ENCODE assay signal across 8 mouse cellular contexts in the genomic region with DNA sequence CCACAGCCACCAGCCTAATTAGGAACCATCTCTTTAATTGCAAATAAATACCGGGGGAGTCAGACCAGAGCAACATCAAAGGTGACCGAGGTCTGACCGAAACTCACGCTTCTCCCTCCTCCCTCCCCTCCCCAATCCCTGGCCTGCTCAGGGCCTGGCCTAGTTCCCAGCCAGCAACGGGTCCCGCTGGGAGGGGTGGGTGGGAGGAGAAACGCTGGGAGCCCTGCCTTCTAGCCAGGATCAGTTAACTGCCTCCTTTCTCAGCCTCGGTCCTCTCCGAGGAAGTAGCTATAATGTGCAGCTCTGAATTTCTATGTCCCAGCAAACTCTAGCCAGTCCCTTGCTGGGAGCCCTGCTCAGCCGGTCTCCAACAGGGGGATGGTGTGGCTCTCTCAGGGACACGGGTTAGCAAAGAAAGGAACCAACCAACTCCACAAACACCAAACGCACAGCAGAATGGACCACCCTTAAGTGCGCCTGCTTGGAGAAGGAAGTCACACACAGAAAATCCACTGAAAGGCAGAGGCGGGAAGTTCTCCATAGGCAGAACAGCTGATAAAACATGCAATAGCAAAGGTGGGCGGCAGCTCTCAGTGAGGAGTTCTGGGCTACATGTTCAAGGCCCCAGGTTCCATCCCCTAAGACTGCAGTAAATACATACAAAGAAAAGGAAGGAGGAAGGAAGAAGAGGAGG.
DNase-seq lines count a peak whose midpoint lies in the region; ATAC-seq and TF ChIP-seq lines count a peak whose summit lies in the region.

No protein-coding gene starts in this region.

- 0 out of 2 replicates have a peak overlapping the region, but pooled peaks have one; percentile 3 for H3K4me2 ChIP-seq in forebrain, embryonic 15.5 days (replicated peaks)
- H3K4me2 ChIP-seq in intestine, embryonic 14.5 days (ENCODE audit: low read length), result peak overlapping the region; percentile 36
- H3K4me2 ChIP-seq in liver, embryonic 15.5 days, result no peak overlapping the region

- intact Hi-C loops in left cerebral cortex, postnatal 4 days (cut with DNase I), result loop anchor here (5.0 kb wide), 1 partner anchor 129 kb away; no protein-coding TSS in a partner anchor
- intact Hi-C loops in left cerebral cortex, adult 2 months (cut with DNase I), result loop anchor here (2.0 to 5.0 kb wide), 3 partner anchors 40 to 64 kb away; partner anchors contain the start of gene Smad6
- intact Hi-C loops in left cerebral cortex, postnatal 25 days (cut with DNase I), result loop anchor here (2.0 kb wide), 1 partner anchor 62 kb away; no protein-coding TSS in a partner anchor

- H3K27ac ChIP-seq in forebrain, embryonic 15.5 days (replicated peaks), result peak overlapping the region; percentile 62
- peak overlapping the region; percentile 84 for H3K27ac ChIP-seq in intestine, embryonic 14.5 days (ENCODE audit: low read depth)
- 0 out of 2 replicates have a peak overlapping the region, but pooled peaks have one; percentile 19 for H3K27ac ChIP-seq in liver, embryonic 15.5 days (replicated peaks)
- H3K27ac ChIP-seq in left cerebral cortex, adult 2 months, result no peak overlapping the region

- no peaks in the 10 kb centered on the region for H3K36me3 ChIP-seq in forebrain, embryonic 15.5 days
- H3K36me3 ChIP-seq in intestine, embryonic 14.5 days (ENCODE audit: control insufficient read depth, insufficient read depth, low read length), result peaks cover 3% of the 10 kb centered on the region; the same call in 1 of the 2 replicates
- H3K36me3 ChIP-seq in liver, embryonic 15.5 days (replicated peaks), result 0 out of 2 replicates have a peak, but pooled peaks cover 3% of the 10 kb centered on the region

- peak; percentile 16; the same call in 1 of the 2 replicates for ATAC-seq in forebrain, embryonic 15.5 days (replicated peaks)
- ATAC-seq in intestine, embryonic 14.5 days (replicated peaks; ENCODE audit: low FRiP score, low TSS enrichment, low read depth), result peak; percentile 48; the same call in 1 of the 2 replicates
- 0 out of 2 replicates have a peak, but pooled peaks have one; percentile 24 for ATAC-seq in liver, embryonic 15.5 days (ENCODE audit: insufficient read depth)

- H3K9ac ChIP-seq in forebrain, embryonic 15.5 days (replicated peaks), result no peak overlapping the region
- H3K9ac ChIP-seq in intestine, embryonic 14.5 days (ENCODE audit: low read length), result 0 out of 2 replicates have a peak overlapping the region, but pooled peaks have one; percentile 8
- no peak overlapping the region for H3K9ac ChIP-seq in liver, embryonic 15.5 days

- peaks cover 36% of the 10 kb centered on the region for H3K4me1 ChIP-seq in forebrain, embryonic 15.5 days
- peaks cover 55% of the 10 kb centered on the region for H3K4me1 ChIP-seq in intestine, embryonic 14.5 days (replicated peaks; ENCODE audit: control insufficient read depth, insufficient read depth, low read length)
- peaks cover 58% of the 10 kb centered on the region for H3K4me1 ChIP-seq in liver, embryonic 15.5 days (replicated peaks)

- H3K9me3 ChIP-seq in forebrain, embryonic 15.5 days, result no peaks in the 10 kb centered on the region
- no peaks in the 10 kb centered on the region for H3K9me3 ChIP-seq in intestine, embryonic 14.5 days (ENCODE audit: control insufficient read depth, low read length)
- no peaks in the 10 kb centered on the region for H3K9me3 ChIP-seq in liver, embryonic 15.5 days (replicated peaks)

- WGBS in forebrain, embryonic 15.5 days, result 15% methylated on average over 15 of the region's 15 CpGs
- WGBS in intestine, embryonic 14.5 days, result 16% methylated on average over 15 of the region's 15 CpGs
- WGBS in liver, embryonic 15.5 days (ENCODE audit: insufficient replicate concordance), result 41% methylated on average over 15 of the region's 15 CpGs

- H3K4me3 ChIP-seq in forebrain, embryonic 15.5 days, result no peak overlapping the region
- no peak overlapping the region for H3K4me3 ChIP-seq in intestine, embryonic 14.5 days (ENCODE audit: low read depth, low read length)
- no peak overlapping the region for H3K4me3 ChIP-seq in liver, embryonic 15.5 days (replicated peaks)
- H3K4me3 ChIP-seq in left cerebral cortex, adult 2 months, result no peak overlapping the region

- TF ChIP-seq CTCF in left cerebral cortex, adult 2 months (IDR thresholded peaks at IDR 0.05), result no peak

- DNase-seq in left cerebral cortex, postnatal 4 days, result peak; percentile 72
- DNase-seq in left cerebral cortex, adult 18-20 months (ENCODE audit: low spot score in 2 of 2), result no peak
- peak; percentile 77 for DNase-seq in intestine, embryonic 14.5 days (ENCODE audit: low spot score)
- DNase-seq in retina, embryonic 14.5 days (ENCODE audit: low spot score), result peak; percentile 83
- DNase-seq in left cerebral cortex, adult 2 months (ENCODE audit: extremely low spot score in 1 of 2, low spot score in 2 of 2), result no peak
- no peak for DNase-seq in left cerebral cortex, postnatal 25 days (ENCODE audit: low spot score in 2 of 2)

- H3K27me3 ChIP-seq in forebrain, embryonic 15.5 days, result no peaks in the 10 kb centered on the region
- H3K27me3 ChIP-seq in intestine, embryonic 14.5 days (replicated peaks; ENCODE audit: control insufficient read depth, insufficient read depth, low read length), result no peaks in the 10 kb centered on the region
- H3K27me3 ChIP-seq in liver, embryonic 15.5 days, result peaks cover 9% of the 10 kb centered on the region

Comparison
In these comparisons a context has a peak if more than half of its experiments do, and no peak if none do; other contexts are left out.
1. DNase-seq: peak in left cerebral cortex, postnatal 4 days (single experiment), intestine, embryonic 14.5 days (single experiment) and retina, embryonic 14.5 days (single experiment); none in left cerebral cortex, adult 18-20 months (0 of 2), left cerebral cortex, adult 2 months (0 of 2) and left cerebral cortex, postnatal 25 days (0 of 2).
2. Peak in every context shown above with its lines, with median percentiles within 50 percentile points of each other: ATAC-seq.